Mouse (Mus musculus) thymus, postnatal 36 days (tissue): ENCODE measurements around the gene Arhgap5.

Source experiments
- DNase-seq, 2 experiments: peaks; one replicate each; pipeline ENCODE4 v3.0.0; 2022; ENCODE audit warnings: mixed read lengths in 2 of 2

Gene Arhgap5

DNA sequence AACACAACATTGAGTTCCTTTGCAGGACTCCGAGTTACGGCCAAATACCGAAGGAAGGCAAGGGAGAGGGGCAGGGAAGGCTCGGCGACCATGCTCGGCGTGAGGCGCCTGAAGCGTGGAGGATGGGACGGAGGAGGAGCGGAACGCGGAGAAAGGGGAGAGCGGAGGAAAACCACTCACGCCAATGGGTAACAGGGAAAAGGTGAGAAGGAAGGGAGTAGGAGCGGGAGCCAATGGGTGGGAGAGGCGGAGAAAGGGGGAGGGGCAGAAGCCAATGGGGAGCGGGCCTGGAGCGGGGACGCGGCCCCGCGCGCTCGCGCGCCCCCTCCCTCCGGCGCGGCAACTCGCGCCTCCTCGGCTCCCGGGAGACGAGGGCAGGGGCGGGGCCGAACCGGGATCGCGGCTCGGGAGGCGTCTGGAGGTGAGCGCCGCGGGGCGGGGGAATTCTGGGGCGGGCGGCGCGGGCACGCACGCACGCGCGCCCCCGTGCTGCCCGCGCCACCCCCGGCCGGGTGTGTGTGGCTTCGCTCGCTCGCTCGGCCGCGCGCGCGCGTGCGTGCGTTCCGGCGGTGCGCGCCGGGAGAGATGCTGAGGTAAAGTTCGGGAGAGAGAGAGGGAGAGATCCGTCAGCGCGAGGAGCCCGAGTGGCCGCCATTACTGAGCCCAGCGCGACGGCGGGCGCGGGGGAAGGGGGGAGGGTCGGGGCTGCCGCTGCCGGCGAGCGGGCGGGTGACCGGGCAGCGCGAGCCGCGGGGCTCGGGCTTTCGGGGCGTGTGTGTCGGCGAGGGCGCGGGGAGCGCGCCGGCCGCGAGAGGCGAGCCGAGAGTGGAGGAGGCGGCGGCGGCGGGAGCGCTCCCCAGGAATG, at the start of gene Arhgap5:
Gene Arhgap5 (plus strand): TSS at position 517 of the 865 bp plus-strand sequence.
- peak; percentile 75 to 78 for DNase-seq

DNA sequence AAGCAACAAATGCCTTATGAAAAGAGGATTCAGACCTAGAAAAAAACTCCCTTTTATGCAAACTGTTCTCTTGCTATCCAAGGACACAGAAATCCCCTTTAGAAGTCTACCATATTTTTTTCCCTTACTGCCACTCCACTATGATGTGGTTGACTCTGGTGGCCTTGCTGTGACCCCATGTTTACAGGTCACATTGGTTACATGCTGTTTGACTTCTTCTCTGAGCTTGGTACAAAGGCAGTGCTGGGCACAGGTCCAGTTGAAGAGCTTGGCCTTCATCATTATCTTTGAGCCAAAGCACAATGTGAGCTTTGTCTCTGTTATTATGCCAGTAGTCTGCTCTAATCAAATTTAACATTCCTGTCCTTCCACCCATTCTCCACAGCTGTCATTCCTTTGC, 39.2 kb upstream of the Arhgap5 start:
- no peak for DNase-seq

DNA sequence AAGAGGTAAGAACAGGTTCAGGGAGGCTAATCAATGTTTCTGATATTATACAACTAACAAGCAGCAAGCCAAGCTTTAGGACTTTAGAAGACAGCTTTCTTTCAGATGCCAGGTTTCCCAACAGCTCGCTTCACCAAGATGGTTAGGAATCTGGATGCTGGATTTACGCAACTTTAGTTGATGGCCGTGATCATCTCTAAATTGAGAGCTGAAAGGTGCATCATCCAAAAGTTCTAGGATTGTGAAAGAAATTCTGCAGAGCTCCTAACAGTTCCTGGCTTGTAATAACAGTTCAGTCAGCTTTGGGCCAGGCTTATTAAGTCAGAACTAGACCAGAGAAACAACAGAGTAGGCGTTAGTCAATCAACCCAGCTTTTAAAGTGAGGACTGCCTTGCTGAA, 32.2 kb upstream of the Arhgap5 start:
- DNase-seq = no peak

DNA sequence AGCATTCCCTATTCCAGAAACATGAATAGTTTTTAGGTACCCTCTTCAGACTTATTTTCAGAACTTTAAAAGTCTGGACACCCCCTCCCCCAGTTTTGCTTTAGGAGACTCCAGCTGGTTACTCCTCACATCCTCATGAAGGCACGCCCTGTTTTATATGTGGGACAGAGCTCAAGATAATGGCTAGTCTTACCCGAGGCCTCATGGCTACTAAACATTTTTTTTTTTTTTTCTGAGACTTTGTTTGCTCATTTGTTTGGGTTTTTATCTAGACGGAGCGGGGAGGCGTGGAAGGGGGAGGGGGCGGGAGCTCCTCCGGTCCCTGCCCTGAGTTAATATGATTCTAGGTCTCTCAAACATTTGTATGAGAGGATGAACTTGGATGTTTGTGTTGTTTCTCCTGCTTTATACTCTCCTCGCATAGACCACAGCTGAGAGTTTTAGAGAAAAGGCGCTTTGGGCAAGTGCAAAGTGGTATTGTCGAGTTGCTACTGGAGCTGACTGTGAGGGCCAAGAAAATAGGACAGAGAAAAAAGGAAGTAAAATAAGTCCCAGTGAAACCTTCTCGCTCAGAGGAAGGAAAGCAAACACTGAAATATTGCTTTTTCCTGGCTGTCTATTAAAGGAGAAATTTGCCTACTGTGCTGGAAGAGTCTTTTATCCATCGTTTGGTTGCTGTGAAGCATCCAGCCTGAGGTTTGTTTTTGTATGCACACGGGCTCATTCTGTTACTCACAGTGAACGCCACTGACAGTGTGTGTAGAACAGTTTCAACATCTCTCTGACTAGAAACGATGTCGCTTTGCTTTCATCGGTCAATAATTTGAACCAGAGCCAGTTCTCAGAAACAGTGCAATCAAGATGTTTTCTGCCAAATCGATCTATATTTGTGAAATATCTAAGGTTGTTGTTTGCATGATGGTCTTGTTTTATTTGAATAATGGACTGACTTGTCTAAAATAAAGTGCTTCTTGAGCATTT, 29.5 kb upstream of the Arhgap5 start:
- no peak for DNase-seq

DNA sequence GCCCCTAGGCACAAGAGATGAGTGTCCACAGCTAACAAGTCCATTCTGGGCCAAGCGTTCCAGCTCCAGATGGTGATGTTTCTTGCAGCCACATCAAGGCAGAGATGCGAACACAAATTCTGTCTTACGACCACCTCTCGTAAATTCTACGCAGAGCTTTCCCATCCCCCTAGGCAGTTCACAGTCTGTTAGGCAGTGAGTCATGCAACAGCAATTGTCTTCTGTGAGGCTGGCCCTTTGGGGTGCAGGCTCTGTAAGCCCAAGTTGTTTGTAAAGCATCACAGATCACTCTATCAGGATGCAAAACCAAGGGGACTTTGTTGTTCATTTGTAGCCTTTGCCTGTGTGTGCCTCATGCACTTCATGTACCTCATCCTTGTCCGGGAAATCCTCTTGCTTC, 27.7 kb upstream of the Arhgap5 start:
- DNase-seq = no peak

DNA sequence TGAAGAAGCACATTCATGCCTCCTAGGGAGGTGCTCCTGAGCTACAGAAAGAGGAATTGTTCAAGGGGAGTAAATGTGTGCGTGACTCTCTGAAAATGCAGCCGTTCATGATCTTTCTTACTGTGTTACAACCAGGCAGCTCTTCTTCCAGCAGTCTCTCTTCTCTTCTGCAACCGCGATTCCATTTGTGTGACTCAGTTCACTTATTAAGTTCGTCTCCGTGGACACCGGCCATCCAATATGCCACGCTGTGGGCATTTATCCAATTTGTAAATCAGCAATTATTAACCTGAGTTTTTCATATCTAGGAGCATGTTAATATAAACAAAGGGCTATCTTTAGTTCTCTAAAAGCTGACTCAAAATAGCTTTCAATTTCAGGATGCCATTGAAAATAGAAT, 25.2 kb upstream of the Arhgap5 start:
- no peak for DNase-seq

DNA sequence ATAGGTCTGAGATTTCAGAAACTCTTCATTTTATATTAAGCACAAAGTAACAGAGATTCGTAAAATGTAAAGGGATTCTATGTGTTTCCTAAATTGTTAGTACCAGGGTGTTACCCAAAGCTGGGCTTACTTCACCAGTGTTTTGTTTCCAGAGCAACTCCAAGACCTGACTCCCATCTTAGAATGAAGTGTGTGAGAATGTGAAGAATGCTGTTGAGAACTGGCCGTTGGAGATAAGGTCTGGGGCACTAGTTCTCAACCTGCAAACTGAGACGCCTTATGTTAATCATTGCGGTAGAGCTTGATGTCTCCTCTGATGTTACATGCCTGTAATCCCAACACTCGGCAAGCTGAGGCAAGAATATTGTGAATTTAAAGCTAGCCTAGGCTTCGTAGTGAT, 24.4 kb upstream of the Arhgap5 start:
- no peak for DNase-seq

DNA sequence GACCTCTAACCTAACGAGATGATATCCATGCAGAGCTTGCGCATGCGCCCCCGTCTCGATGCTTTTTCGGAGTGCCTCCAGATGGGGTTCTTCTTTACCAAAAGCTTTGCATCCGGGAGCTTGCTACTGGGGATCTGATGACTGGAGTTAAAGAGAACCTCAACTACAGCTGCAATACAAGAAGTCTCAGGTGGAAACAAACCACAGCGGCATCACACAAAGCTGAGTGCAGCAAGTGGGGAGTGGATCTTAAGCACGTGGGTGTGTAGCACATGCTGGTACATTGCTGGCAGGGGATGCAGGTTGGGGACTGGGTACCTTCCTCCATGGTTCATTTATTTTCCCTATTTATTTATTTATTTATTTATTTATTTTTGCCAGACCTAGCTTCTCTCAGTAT, 22.9 kb upstream of the Arhgap5 start:
- DNase-seq = peak; percentile 53 to 73

DNA sequence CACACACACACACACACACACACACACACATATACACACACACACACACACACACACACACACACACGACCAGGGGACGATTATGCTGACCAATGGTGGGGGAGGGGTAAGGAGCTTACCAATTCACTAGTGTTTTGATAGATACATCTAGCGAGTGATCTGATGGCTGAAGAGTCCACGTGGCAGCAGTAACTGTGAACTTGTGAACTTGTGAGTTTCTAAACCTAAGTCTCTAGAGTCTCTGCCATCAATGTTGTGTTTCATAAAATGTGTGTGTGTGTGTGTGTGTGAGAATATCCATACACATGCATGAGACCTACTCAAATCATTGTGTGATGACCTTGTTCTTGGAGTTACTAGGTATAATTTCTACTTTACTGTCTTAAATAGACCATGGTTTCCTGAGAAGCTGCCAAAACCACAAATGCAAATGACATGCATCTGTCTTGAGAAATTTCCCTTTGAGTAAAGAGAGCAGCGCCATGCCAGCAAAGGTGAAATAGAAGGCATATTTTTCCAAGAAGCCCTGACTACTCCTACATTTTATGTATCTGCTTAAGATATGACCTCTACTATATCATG, 21.7 kb upstream of the Arhgap5 start:
- DNase-seq = no peak

DNA sequence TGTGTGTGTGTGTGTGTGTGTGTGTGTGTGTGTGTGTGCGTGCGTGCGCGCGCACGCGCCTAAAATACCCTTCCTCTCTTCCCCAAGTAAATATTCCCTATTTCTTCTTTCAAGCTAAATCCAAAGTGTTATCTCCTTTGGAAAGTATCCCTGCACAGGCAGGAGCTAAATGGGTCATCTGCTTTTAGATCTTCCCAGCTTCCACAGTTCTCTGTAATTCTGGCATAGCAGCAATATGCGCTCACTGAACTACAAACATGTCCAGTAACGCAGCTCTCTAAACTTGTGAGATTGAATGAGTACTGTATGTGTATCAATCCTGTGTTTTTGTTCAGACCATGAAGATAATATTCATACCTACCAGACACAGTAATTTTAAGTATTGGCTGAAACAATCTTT, 20.6 kb upstream of the Arhgap5 start:
- no peak for DNase-seq

DNA sequence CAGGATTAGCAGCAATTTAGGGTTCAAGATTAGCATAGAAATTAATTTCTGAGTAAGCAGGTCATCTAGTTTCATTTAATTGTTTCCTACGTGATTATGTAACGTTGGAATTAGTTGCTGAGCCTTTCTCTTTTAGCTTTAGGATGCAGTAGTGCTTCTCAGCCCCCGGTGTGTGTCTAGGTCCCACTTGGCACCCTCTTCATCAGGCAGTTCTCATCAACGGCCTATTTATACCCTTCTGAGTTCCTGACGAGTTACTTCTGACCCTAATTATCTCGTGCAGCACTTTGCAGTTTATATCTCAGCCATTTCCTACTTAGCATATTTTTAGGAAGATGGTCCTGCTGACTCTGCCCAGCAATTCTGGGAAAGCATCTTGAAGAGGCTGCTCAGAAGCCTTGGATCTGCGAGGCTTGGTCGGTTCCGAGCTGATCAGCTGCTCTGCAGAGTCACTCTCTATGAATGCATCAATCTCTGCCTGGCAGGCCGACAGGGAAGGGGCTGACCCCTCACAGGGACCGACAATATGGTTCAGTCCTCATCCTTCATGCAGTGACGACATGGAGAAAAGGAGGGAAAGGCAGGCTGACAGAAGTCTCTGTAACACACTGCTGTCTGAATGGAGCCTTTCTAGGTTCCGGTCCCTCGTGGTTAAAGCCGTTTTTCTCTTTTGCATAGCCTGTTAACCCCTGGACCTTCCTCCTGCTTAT, 15.4 kb upstream of the Arhgap5 start:
- no peak for DNase-seq

DNA sequence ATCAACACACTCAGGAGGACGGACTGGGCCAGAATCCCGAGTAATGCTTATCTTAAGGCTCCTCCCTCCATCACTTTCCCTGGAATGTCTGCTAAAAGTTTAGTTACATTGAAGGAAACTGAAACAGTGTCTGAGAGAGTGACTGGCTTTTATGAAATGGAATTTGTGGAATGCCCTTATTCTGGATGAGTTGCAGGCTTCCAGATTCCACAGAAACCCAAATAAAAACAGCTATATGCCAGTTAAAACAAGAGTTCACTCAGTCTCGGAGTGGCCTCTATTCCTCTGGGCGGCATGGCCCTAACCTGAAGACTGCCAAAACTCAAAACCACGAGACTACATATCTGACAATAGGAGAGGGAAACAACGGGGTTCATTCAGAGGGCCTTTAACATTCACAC, 10.5 kb upstream of the Arhgap5 start:
- DNase-seq = no peak

DNA sequence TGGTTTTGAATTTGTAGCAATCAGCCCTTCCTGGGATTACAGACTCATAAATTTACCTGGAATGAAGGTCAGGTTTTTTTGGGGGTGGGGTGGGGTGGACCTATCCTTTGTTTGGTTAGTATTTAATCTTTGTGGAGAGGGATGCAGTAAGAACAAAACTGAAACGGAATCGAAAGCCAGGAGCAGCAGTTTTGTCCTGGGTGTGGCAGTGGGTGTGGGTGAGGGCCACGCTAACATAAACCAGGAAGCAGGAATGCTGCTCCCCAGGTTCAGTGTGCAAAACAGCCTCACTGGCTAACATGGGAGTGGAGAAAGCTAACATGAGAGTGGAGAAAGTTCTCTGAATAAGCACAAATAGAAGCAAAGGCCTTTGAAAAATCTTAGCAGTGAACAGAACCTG, 6.6 kb upstream of the Arhgap5 start:
- no peak for DNase-seq

DNA sequence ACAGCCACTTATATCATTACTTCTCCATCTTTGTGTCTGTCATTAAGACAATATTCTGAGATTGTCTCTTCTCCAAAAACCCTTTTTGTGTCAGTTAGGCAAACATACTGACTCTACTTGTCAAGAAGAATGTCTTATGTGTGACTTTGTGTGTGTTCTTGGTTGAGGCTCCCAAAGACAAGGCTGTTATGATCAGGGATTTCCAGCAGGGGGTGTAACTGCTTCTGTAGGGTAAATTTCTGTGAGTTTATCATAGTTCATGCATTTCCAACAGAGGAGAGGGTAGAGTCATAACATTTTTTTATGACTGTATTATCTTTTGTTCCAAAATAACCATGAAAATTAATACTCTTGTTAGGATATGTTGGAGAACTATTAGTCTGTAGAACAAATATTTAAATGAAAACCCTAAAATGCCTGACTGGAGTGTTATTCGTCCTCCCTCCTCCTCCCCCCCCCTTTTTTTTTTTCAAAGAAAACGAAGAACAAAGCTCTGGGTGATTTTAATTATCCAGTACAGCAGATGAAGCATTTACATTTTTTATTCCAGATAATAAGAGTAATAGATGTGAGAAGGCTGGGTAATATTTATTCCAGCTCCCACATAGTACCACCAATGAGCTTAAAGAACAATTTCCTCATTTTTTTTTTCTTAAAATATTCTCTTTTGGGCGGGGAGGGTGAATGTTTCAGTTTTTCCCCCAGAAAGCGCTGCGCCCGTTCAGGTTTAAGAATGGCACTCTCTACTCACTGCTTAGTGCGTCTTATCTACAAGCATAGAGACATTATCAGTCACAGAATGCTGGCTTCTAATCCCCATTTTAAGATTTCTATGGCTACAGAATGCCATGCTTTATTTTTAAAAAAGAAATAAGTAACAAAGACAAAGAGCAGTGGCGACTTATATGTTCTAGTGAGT, 2.6 kb upstream of the Arhgap5 start:
- peak; percentile 13 to 33 for DNase-seq

DNA sequence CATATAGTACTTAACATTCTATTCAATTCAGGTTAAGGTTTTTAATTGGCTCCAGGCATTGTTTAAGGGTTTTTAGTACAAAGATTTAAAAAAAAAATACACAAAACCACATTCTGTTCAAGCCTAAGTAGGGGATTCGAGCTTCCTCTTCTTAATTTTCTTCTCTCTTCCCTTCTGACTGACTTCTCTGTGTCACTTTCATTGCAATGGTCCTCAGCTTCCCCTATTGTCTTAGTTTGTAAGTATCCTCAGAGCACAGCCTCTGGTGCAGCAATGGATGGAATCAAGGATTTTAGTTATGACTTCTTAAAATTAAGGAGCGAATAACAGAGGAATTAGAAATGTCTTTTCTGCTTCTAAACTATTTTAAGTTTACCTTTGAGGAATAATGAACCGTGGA, 1.6 kb upstream of the Arhgap5 start:
- no peak for DNase-seq

DNA sequence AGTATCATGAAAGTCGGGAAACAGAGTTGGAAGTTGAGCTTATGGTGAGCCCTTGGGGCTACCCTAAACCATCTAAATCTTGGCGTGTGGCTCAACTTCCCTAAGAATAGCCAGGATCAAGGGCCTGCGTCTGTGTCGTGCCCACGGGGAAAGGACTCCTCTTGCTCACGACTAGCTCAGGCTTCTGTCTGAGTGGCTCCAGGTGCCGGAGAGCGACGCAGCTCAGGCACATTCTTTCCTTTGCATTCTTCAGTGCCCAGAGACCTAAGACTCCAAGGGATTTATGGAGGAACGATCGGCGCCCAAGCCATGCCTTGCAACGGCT, 679 bp upstream of the Arhgap5 start:
- DNase-seq = no peak

DNA sequence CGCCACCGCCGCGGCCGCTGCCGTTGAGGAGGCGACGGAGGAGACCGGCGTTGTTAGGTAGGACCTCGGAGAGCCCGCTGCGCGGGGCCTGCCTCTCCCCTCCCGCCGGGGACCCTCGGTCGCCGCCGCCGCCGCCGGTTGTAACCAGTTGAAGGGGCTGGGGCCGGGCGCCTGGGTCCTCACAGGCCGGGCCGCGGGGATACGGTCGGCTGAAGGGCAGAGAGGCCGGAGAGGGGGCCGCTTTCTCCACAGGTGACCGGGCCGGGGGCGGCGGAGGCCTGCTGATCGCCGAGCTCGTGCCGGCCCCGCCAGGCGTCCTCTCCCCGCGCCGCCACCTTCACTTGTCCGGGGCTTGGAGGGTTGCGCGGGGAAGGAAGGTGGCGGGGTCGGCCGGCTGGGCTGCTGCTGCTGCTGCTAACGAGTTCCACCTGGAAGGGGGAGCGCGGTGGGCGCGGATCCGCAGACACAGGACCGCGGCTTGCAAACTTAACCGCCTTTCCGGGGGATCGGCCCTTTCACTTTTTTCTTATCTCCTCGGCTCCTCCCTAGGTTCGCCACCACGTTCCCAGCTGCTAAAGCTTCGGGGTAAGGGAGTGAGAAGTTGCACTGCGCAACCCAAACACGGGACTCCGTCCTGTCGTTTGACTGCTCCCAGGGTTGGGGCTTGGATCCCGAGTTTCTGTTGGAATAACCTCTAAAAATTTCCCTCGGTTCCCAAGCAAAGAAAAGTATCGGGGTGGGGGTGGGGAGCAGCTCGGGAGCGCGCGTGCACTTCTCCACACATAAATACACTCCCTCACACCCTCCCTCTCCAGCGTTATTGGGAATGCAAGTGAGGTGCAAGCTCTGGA, 784 bp downstream of the Arhgap5 start:
- DNase-seq = peak; percentile 46 to 62

DNA sequence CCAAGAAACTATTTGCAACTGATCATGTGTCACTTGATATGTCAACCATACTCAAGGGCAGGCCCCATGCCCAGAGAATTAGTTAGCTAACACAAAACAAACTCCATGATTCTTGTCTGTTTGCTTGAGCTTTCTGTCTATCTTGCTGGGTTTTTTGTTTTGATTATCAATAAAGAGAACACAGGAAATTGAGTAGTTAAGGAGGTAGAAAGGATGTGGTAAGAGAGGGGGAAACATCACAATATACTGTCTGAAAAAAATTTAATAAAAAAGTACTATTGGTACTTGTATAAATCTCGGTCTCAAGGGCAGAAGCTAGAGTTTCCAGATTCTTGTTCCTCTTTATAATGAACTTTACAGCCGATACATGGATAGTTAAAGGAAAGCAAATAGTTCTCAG, 20.9 kb downstream of the Arhgap5 start:
- DNase-seq = no peak

DNA sequence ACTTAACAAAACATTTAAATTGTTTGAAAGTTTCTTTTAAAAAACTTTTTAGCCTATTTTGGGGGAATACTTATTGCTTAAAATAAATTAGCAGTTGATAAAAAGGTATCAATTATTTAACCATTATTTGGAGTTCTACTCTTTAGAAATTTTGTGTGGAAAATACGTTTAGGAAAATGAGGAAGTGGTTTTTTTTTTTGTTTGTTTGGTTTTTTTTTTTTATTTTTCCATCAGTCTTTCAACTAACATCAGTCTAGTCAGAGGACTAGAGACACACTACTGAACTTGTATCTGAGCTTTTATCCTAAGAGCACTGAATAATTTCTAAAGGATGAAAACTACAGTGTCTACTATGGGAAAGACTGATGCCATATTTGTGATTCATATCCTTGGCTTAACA, 21.7 kb downstream of the Arhgap5 start:
- DNase-seq = no peak

DNA sequence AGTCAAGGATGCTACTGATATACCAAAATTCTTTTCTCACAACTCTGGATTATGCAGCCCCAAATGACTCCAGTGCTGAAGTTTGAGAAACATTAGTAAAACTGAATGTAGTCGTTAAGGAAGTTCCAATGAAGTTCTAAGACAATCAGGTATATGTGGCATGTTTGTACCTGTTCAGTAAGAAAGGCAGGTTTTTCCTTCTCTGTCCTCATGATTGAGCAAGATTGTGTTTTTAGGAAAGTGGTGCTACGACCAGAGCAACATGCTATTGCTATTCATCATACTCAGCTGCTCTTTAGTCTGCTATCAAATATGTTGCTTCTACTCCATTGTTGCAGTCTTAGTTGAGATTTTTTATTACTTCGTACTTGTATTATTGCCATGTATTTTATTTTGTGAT, 26.0 kb downstream of the Arhgap5 start:
- no peak for DNase-seq

DNA sequence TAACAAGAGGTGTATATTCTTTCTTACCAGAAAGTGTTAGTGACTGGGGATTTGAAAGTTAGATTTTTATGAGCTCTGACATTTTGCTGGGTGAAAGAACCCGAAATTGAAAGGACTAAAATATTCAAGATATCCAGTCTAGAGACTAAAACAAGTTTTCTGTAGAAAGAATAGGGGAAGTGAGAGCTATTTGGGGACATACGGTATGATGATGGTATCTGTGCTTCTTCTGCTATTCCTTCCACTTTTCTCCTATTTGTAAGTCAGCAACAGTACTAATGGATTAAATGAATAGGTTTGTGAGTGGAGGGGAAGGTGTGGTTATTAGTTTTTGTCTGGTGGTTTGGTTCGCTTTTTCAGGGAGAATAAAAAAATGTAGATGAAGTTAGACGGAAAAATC, 37.5 kb downstream of the Arhgap5 start:
- DNase-seq = no peak
